Mouse (Mus musculus) heart, embryonic 15.5 days (tissue): ENCODE data around the gene Tomm40l. TPM values are rescaled to one million over a fixed set of nuclear protein-coding genes. Genes with fewer than 3 reads are reported as not detected.

Experiments used
- ATAC-seq: fragments of 200-750 bp; cut with Nextera tagmentation; replicated peaks from 2 replicates; pipeline ENCODE4 v1.8.0; 2017; ENCODE audit warnings: low read depth, moderate TSS enrichment; ENCODE audit not compliant: insufficient number of reproducible peaks, insufficient read depth, low FRiP score
- H3K27ac ChIP-seq: fragments of 300-500 bp; sonication (generic); 2 replicates; pipeline ENCODE4 v1.5.1; 2015; ENCODE audit warnings: mild to moderate bottlenecking, inconsistent platforms
- H3K27me3 ChIP-seq: fragments of 300-500 bp; sonication (generic); 2 replicates; pipeline ENCODE4 v1.6.1; 2015; ENCODE audit warnings: inconsistent platforms
- H3K36me3 ChIP-seq: fragments of 300-500 bp; sonication (generic); 2 replicates; pipeline ENCODE4 v1.6.1; 2015; ENCODE audit warnings: mild to moderate bottlenecking, inconsistent platforms
- H3K4me1 ChIP-seq: fragments of 300-500 bp; sonication (generic); replicated peaks from 2 replicates; pipeline ENCODE4 v1.6.1; 2015; ENCODE audit warnings: inconsistent platforms
- H3K4me2 ChIP-seq: fragments of 300-500 bp; sonication (generic); 2 replicates; pipeline ENCODE4 v1.6.1; 2015; ENCODE audit warnings: inconsistent platforms, mild to moderate bottlenecking, moderate library complexity
- H3K4me3 ChIP-seq: fragments of 300-500 bp; sonication (generic); 2 replicates; pipeline ENCODE4 v1.5.1; 2015; ENCODE audit warnings: mild to moderate bottlenecking, inconsistent platforms
- H3K9ac ChIP-seq: fragments of 300-500 bp; sonication (generic); 2 replicates; pipeline ENCODE4 v1.6.1; 2015; ENCODE audit warnings: mild to moderate bottlenecking, inconsistent platforms
- H3K9me3 ChIP-seq: fragments of 300-500 bp; sonication (generic); replicated peaks from 2 replicates; pipeline ENCODE4 v1.6.1; 2016; ENCODE audit warnings: inconsistent platforms
- WGBS: fragments of 180-500 bp; shearing (Covaris S2); methylation state at CpG from one replicate; pipeline ENCODE4 v1.1.7; 2015; ENCODE audit warnings: mixed read lengths; 5-methylcytosine and 5-hydroxymethylcytosine counted together
- polyA plus RNA-seq: library from polyadenylated mRNA; unstranded; fragments of >200 nt; fragmentation: Nextera tagmentation; extraction: Ambion mirVana; gene quantifications from 2 replicates; pipeline ENCODE4 v1.2.1, GENCODE M21; 2015

The Tomm40l gene
- polyA plus RNA-seq, 1 experiment from 2014 or later = 55.6 TPM

DNA sequence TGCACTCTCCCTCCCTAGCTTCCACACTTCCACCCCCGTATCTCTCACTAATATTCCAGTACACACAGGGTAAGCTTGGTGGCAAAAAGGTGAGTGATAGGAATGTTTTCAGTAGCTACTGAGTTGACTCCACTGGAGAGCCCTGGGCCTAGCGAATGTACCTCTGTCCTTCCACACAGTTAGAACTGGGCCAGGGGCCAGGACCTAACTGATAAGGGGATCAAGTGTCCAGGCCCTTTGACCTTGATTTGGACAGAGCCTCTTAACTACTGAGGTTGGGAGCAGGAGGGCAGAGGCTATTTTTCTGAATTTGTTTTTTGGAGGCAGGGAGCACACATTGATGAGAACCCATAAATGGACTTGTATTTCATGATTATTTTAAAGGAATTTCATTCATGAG is 1.5 kb upstream of the Tomm40l start:
- 53% methylated on average over 2 of the region's 2 CpGs for WGBS

DNA sequence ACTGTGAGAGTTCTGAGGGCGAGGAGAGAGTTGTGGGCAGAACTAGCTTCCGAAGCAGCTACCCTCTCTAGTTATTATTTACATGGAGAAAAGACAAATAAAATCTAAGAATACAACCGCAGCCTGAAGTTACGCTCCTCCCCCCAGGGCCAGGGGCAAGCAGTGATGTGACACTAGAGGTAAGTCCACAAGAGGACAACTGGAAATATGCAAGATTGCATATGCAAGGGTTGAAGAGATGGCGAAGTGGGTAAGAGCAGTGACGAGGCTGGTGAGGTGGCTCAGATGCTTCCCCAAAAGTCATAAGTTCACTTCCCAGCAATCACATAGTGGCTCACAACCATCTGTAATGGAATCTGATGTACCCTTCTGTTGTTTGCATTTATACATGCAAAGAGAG is 854 bp upstream of the Tomm40l start:
- Histone ChIP-seq H3K27me3 (no peaks in the 10 kb centered on the region), H3K27ac (peak overlapping the region; percentile 94), H3K4me1 (peaks cover 15% of the 10 kb centered on the region), H3K4me2 (peak overlapping the region; percentile 81), H3K4me3 (peak overlapping the region; percentile 60), H3K36me3 (peaks cover 17% of the 10 kb centered on the region; the same call in 1 of the 2 replicates), H3K9ac (peak overlapping the region; percentile 56), H3K9me3 (no peaks in the 10 kb centered on the region)
- ATAC-seq = no peak
- WGBS = 79% methylated on average over 6 of the region's 6 CpGs

More for the DNA sequence above, 1.5 kb upstream of the Tomm40l start:
- H3K4me1 ChIP-seq = peaks cover 15% of the 10 kb centered on the region
- no peaks in the 10 kb centered on the region for H3K27me3 ChIP-seq
- no peak for ATAC-seq
- no peak overlapping the region for H3K4me3 ChIP-seq
- peaks cover 13% of the 10 kb centered on the region; the same call in 1 of the 2 replicates for H3K36me3 ChIP-seq
- no peak overlapping the region for H3K9ac ChIP-seq
- 0 out of 2 replicates have a peak overlapping the region, but pooled peaks have one; percentile 5 for H3K27ac ChIP-seq
- no peaks in the 10 kb centered on the region for H3K9me3 ChIP-seq
- H3K4me2 ChIP-seq = no peak overlapping the region

DNA sequence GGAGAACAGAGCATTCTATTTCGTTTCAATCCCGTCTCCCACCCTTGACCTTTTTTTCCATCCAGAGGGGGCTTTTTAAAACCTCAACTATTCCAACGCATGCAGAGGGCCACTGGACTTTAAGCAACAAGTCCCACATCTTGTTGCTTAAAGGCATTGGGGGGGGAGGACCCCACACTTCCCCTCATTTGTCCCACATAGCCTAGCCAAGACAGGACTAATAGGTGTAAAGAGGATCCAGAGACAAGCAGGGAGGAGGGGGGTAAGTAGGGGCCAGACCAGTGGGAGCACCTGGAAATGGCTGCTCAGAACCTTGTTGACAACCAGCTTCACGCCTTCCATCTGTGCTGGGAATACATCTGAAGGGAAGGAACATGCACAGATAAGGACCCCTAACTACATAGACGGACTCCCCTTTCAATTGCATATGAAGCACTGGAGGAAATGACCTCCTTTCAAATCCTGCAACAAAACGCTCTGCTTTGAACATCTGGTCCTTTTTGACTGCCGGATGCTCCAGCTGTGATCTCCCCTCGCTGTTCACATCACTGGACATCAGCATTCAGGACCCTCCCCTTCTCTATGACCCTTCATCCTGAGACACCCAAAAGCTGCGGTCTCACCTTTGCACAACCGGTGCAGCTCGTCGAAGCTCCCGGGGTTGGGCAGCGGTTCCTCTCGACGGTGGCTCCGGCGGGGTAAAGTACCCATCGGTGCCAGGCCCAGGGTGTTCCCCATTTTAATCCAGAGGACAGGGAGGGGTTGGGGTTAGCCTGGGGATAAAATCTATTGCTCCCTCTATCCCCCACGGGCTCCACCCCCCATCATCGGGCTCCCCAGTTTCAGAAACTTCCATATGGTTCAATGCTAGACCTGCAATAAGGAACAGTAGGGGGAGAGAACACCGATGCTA is 777 bp downstream of the Tomm40l start:
- H3K27ac ChIP-seq = peak overlapping the region; percentile 32
- H3K36me3 ChIP-seq = peaks cover 21% of the 10 kb centered on the region; the same call in 1 of the 2 replicates
- no peaks in the 10 kb centered on the region for H3K27me3 ChIP-seq
- peak overlapping the region; percentile 81 for H3K4me2 ChIP-seq
- 0 out of 2 replicates have a peak, but pooled peaks have one; percentile 1 for ATAC-seq
- WGBS = 8% methylated on average over 22 of the region's 22 CpGs
- peak overlapping the region; percentile 48 for H3K9ac ChIP-seq
- H3K4me1 ChIP-seq = peaks cover 17% of the 10 kb centered on the region
- no peaks in the 10 kb centered on the region for H3K9me3 ChIP-seq
- peak overlapping the region; percentile 60 for H3K4me3 ChIP-seq

DNA sequence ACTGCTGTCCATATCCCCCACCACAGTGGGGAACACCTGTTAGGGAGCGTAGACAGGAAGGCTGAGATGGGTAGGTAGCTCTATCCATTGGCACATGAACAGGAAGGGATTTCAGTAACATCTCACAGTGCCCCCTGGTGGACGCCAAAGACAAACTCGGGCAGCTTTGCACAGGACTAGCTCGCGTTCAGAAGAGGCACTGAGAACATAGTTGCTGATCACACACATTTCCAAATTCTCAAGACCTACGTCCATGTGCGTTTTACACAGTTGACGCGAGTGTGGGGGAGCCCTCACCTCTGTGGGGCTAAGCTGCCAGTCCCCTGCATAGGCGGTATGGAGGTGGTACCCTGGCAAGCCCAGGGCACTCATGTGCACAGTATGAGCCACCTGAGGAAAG is 1.4 kb downstream of the Tomm40l start:
- Histone ChIP-seq H3K9ac (0 out of 2 replicates have a peak overlapping the region, but pooled peaks have one; percentile 5), H3K4me2 (peak overlapping the region; percentile 81), H3K36me3 (peaks cover 21% of the 10 kb centered on the region; the same call in 1 of the 2 replicates), H3K9me3 (no peaks in the 10 kb centered on the region), H3K4me1 (peaks cover 22% of the 10 kb centered on the region), H3K4me3 (peak overlapping the region; percentile 60), H3K27me3 (no peaks in the 10 kb centered on the region), H3K27ac (no peak overlapping the region)
- no peak for ATAC-seq
- WGBS = 9% methylated on average over 10 of the region's 10 CpGs

DNA sequence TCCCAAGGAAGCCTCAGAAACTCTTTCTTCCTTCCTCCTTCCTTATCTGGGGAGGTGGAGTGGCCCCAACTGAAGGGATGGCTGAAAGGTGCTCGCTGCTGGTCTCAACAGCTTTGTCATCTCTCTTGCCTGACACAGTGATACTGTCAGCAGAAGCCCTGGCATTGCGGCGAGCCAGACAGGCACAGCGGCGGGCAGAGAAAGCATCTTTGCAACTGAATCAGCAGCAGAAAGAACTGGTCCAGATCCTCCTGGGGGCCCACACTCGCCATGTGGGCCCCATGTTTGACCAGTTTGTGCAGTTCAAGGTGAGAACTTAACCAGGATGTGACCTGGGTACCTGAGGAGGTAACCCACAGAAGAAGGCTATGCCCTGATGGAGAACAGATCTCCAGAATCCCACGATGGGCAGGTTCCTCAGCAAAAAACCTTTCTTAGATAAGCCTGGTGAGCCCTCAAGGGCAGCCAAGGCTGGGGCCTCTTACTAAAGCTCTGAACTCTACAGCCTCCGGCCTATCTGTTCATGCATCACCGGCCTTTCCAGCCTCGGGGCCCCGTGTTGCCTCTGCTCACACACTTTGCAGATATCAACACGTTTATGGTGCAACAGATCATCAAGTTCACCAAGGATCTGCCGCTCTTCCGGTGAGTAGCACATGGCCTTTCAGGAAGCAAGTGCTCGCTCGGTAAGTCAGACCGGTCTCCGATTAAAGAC is 5.9 kb downstream of the Tomm40l start:
- ATAC-seq = no peak
- Histone ChIP-seq H3K4me3 (no peak overlapping the region), H3K27me3 (no peaks in the 10 kb centered on the region), H3K36me3 (peaks cover 21% of the 10 kb centered on the region; the same call in 1 of the 2 replicates), H3K4me1 (peaks cover 12% of the 10 kb centered on the region), H3K4me2 (peak overlapping the region; percentile 6; the same call in 1 of the 2 replicates), H3K9ac (no peak overlapping the region), H3K9me3 (no peaks in the 10 kb centered on the region), H3K27ac (no peak overlapping the region)
- WGBS = 74% methylated on average over 18 of the region's 18 CpGs

DNA sequence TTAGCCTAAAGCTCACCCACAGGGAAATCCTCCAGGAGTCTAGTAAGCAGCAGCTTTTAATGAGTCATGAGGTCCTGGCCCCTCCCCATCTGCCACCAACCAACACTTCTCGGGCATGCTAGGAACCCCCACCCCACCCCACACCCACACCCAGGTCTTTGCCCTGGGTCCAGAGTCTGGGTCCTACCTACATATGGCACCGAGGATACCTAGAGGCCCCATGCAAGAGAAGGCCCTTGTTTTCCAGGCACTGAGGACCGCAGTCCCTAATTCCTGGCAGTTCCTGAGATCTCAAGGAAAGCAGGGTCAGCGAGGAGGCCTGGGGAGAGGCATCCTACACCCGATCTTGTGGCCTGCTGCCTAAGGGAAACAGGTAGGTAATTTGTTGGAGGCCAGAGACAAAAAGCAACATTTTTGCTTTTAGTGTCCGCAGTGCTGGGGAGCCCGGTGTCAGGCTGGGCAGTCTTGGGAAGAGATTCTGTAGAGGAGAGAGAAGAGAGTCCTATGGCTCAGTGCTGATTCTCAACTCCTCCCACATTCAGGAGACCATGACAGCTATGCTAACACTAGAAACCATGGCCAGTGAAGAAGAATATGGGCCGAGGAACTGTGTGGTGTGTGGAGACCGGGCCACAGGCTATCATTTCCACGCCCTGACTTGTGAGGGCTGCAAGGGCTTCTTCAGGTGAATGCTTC is 8.4 kb downstream of the Tomm40l start, which contains the start of gene Nr1i3:
Gene Nr1i3 (plus strand): TSS at position 170 of the 696 bp plus-strand sequence.
- H3K27ac ChIP-seq = no peak within 1 kb of the TSS
- H3K4me3 ChIP-seq = no peak within 1 kb of the TSS
- no peak within 1 kb of the TSS for H3K4me2 ChIP-seq
- 71% methylated on average over 10 of the region's 10 CpGs for WGBS
- peaks cover 8% of the 10 kb centered on the region; the same call in 1 of the 2 replicates for H3K36me3 ChIP-seq
- 0 out of 2 replicates have a peak, but pooled peaks cover 7% of the 10 kb centered on the region for H3K4me1 ChIP-seq
- H3K27me3 ChIP-seq = no peaks in the 10 kb centered on the region
- ATAC-seq = no peak
- no peak within 1 kb of the TSS for H3K9ac ChIP-seq
- H3K9me3 ChIP-seq = no peaks in the 10 kb centered on the region

DNA sequence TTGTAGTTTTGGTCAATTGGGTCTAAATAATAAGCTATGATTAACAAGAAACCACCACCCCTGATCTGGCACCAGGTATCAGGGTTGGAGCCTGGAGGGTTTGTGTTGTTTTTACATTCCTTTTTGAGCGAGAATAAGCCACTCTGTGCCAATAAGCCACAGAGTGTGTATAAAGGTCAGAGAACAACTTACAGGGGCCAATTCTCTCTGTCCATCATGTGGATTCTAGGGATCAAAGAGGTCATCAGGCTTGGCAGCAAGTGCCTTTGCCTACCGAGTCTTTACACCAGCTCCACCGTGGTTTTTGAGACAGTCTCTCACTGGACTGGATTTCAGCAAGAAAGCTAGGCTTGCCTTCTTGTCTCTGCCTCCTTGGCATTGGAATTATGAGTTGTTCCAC is 9.5 kb downstream of the Tomm40l start:
- WGBS = 62% methylated on average over 3 of the region's 3 CpGs
- H3K27me3 ChIP-seq = no peaks in the 10 kb centered on the region
- no peak for ATAC-seq
- H3K4me3 ChIP-seq = no peak overlapping the region
- H3K4me1 ChIP-seq = 0 out of 2 replicates have a peak, but pooled peaks cover 7% of the 10 kb centered on the region
- H3K9me3 ChIP-seq = no peaks in the 10 kb centered on the region
- no peak overlapping the region for H3K9ac ChIP-seq
- no peak overlapping the region for H3K27ac ChIP-seq
- H3K36me3 ChIP-seq = 0 out of 2 replicates have a peak, but pooled peaks cover under 1% of the 10 kb centered on the region
- no peak overlapping the region for H3K4me2 ChIP-seq

DNA sequence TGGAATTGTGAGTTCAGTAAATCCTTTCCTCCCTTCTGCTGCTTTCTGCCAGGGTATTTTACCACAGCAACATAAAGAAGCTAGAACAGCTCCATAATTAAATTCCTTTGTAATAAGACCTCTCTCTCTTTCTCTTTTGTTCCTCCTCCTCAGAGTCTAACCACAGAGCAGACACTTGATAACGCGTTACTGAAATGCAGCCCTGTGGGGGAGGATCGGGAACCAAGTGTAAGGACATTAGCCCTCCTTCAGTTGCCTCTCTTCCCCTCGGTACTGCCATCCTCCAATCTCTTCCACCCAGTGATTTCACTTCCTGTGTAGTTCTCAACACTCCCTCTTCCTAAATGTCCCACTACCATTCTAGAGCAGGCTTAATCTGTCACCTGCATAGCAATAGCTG is 12.9 kb downstream of the Tomm40l start:
- H3K4me1 ChIP-seq = no peaks in the 10 kb centered on the region
- no peaks in the 10 kb centered on the region for H3K9me3 ChIP-seq
- 6% methylated on average over 4 of the region's 4 CpGs for WGBS
- H3K27me3 ChIP-seq = no peaks in the 10 kb centered on the region
- H3K9ac ChIP-seq = no peak overlapping the region
- no peak overlapping the region for H3K4me3 ChIP-seq
- H3K4me2 ChIP-seq = no peak overlapping the region
- ATAC-seq = no peak
- no peak overlapping the region for H3K27ac ChIP-seq
- H3K36me3 ChIP-seq = no peaks in the 10 kb centered on the region

DNA sequence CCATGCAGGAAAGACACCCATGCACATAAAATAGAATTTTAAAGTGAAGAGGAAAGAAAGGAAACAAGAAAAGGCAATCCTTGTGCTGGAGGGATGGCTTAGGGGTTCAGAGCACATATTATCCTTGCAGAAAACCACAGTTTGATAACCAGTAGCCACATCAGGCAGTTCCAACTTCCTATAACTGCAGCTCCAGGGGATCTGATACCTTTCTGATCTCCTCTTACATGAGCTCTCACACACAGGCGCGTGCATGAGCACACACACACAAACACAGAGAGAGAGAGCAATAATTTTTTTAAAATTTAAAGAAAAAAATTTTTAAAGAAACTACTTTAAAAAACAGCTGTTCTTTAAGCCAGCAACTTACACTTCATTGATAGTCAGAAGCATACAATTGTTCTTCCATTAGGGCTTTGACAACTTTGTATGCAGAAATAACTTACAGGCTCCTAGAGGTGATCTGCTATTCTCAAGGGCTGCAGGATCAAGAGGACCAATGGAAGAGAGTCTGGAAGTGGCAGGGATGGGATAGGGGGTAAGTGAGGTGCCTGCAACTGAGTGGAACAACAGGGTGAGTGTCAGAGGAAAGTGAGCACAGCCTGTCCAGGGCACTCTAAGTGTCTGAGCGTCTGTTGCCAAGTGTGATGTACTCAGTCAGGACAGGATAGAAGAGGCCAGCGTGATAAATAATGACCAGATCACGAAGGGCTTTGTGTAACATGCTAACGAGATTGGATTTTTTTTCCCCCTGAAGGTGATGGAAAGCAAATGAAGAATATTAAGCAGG is 16.4 kb downstream of the Tomm40l start:
- Histone ChIP-seq H3K36me3 (no peaks in the 10 kb centered on the region), H3K27ac (no peak overlapping the region), H3K4me2 (no peak overlapping the region), H3K9me3 (no peaks in the 10 kb centered on the region), H3K9ac (no peak overlapping the region), H3K4me3 (no peak overlapping the region), H3K27me3 (no peaks in the 10 kb centered on the region), H3K4me1 (no peaks in the 10 kb centered on the region)
- ATAC-seq = no peak
- WGBS = 63% methylated on average over 6 of the region's 6 CpGs

DNA sequence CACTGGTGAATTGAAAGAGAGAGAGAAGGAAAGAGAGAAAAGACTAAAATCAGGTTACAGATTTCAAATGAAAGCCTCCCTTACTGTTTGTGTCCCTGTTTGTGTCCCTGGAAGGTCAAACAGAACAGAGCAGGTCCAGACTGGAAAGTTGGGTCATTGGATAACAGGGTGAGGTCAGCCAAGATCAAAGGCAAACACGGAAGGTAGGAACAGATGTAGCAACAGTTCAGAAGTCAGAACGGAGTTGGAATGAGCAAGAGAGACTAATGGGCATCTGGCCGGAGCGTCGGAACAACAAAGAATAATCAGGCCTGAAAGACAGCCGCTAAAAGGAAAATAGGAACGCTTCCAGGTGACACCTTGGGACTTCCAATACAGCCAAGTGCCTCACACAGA is 18.1 kb downstream of the Tomm40l start:
- no peaks in the 10 kb centered on the region for H3K36me3 ChIP-seq
- no peak overlapping the region for H3K9ac ChIP-seq
- H3K27ac ChIP-seq = no peak overlapping the region
- H3K9me3 ChIP-seq = no peaks in the 10 kb centered on the region
- no peak overlapping the region for H3K4me2 ChIP-seq
- ATAC-seq = no peak
- no peaks in the 10 kb centered on the region for H3K4me1 ChIP-seq
- H3K4me3 ChIP-seq = no peak overlapping the region
- no peaks in the 10 kb centered on the region for H3K27me3 ChIP-seq
- 58% methylated on average over 7 of the region's 7 CpGs for WGBS
